Mouse (Mus musculus) mesoderm, embryonic 11.5 days (tissue): Measurements from ENCODE around the gene Zfp273.
"Not testable (repeated sequence)": the region's sequence is repeated elsewhere in the genome, so short reads cannot be mapped to it uniquely, and the experiment has no call there.

ENCODE experiments used
- DNase-seq: peaks from one replicate; pipeline ENCODE4 v3.0.0-alpha.2; 2012; ENCODE audit warnings: low read depth, low spot score

The Zfp273 gene

DNA sequence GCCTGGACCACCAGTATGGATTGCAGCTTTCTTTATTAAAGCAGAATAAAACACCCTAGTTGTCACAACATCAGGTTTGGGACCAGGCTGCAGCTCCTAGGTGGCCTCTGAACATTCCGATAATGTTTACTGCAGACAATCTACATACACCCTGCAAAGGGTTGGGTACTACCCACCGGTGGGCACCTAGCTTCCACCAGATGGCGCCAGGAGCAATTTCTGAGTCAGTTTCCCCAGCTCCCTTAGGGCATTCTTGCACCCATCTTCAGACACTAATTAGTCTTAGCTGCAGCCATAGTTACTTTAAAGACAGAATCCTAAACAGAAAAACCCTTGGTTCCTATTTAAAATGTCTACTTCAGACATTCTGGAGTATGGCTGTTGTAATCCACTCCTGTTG is 54.4 kb downstream of the Zfp273 start:
- DNase-seq = peak; percentile 24

DNA sequence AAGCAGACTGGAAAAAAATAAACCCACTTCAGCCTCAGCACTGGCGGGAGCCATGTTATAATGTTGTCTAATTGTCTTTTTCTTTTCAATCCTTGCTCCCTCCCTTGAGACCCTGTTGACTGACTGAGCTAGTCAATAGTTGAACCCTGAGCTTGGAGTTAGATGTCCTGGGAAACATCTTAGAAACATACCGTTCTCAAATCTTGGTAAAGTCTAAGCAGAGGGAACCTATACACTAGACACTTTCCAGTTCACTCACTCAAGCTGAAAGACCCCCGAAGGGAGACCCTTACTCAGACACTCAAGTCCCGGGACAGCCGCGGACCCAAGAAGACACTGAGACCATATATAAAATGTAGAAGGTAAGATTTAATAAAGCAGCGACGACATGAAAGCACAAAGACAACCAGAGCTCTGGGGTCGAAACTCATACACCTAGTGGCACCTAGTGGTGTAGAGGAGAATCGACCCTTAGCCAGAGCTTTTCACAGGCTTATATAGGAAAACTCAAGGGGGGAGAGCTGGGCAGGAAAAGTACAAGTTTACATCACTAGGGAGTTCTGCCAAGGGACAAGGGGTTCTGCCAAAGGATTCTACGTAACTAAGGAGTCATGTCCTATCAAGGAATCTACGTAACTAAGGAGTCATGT is 62.6 kb downstream of the Zfp273 start:
- not testable (repeated sequence) for DNase-seq
